Mouse (Mus musculus) left cerebral cortex, postnatal 14 days (tissue): ENCODE results near the gene Nhlrc1. TPM values are rescaled to one million over a fixed set of nuclear protein-coding genes. Genes with fewer than 3 reads are reported as not detected.

Experiments
- DNase-seq, 2 experiments: peaks; one replicate each; pipeline ENCODE4 v3.0.0; 2021 to 2022; ENCODE audit warnings: low spot score in 2 of 2, mixed read lengths in 1 of 2
- intact Hi-C: fragments of 180-260 bp; cut with DNase I; formaldehyde crosslinking; loops from one replicate; pipeline ENCODE4 v1.15.1; 2025
- total RNA-seq, 2 experiments: library from RNA; stranded (reverse); gene quantifications; 2 replicates each; pipeline ENCODE4 v1.2.3; 2021

Gene Nhlrc1
- total RNA-seq, 2 experiments from 2014 or later: 13.9 to 15.7 TPM

DNA sequence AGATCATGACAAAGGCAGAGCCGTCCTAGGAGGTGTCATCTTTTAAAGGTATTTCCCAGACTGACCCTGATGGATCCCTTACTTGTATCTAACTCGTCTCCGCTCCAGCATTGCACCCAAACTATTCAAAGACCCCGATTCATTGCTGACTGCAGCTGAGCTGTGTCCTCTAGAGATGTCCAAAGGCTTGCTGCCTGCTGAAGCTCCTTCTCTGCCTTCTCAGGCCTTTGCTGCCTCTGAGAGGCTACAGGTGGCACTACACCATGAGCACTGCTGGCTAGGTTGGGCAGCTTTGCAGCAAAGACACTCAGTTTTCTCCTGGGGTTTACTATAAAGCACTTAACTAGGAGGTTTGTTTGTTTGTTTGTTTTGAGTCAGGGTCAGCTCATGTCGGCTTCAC is 2.6 kb upstream of the Nhlrc1 start:
- intact Hi-C loops: loop anchor here (1.0 to 5.0 kb wide), 2 partner anchors 179 to 290 kb away; partner anchors contain the start of gene Nup153
- DNase-seq: peak; percentile 72 to 76

DNA sequence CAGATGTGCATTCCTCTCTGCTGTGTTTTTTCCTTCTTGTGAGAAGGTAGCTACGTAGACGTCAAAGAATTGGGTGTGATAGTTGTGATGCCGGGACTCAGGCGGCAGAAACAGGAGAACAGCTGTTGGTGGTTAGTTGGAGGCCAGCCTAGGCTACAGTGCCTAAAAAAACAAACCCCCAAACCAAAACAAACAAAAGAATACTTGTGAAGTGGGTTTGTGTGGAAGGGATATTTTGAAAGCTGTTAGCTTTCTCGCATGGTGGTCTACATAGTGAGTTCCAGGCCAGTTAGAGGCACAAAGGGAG is 498 bp upstream of the Nhlrc1 start:
- intact Hi-C loops: loop anchor here (2.0 to 5.0 kb wide), 2 partner anchors 86 to 288 kb away; partner anchors contain the start of genes Kif13a and Nup153
- DNase-seq: no peak

DNA sequence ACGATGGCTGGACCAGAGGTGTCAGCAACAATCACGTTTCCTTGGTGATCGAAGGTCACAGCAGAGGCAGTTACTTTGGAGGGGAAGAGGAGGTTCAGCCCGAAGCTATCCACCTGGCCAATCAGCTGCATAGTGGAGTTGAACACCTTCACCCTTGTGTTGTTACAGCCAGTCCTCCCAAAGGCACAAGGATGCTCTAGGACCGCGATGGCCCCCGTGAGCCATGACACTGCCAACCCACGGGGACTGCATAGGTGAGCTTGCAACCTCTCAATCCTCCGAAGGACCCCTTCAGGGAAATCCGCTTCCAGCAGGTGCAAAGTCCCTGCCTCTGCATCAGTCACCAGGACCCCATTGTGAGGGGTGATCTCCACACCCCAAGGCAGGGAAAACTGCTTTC is 910 bp downstream of the Nhlrc1 start:
- no peak for DNase-seq
- intact Hi-C loops: loop anchor here (2.0 kb wide), 1 partner anchor 85 kb away; the partner anchor contains the start of gene Kif13a

DNA sequence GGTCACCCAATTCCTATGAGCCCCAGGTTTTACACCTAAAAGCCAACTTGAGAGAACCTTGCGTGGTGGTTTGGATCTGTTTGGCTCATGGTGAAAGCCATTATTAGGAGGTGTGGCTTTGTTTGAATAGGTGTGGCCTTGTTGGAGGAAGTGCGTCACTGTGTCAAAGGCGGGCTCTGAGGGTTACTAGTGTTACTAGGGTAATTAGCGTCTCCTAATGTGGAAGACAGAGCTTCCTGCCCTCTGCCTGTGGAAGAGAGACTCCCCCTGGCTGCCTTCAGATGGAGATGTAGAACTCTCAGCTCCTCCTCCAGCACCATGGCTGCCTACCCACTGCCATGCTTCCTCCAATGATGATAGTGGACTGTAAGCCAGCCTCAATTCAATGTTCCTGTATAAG is 13.1 kb downstream of the Nhlrc1 start:
- intact Hi-C loops: no loop called here
- no peak for DNase-seq

DNA sequence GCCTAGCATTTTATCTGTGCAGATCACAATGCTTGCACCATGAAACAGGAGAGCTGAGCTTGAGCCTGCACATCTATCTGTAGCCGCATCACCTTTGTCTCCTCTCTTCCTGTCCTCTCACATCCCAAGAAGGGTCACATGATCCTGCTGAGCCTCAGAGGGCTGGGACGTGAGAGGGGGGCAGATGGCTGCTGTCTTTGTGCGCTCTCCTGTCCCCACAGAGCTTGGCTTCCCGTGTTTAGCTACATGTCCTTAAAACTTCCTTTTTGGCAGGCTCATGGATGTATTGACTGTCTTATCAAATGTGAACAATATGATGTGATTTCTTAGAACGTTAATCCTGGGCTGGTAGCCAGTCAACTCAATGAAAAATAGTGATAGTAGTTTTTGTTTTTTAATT is 15.2 kb downstream of the Nhlrc1 start:
- intact Hi-C loops: no loop called here
- no peak for DNase-seq

DNA sequence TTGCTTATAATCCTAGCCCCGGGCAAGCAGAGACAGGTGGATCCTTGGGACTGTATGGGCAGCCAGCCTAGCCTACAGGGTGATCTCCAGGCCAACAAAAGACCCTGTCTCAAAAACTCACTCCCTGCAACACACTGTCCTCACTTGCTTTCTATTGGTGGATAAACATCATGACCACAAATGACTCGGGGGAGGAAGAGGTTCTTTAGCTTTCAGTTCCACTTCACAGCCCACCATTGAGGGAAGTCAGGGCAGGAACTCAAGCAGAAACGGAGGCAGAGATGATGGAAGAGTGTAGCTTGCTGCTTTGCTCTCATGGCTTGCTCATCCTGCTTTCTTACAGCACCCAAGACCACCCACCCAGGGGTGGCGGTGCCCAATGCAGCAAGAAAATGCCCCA is 17.3 kb downstream of the Nhlrc1 start:
- intact Hi-C loops: no loop called here

DNA sequence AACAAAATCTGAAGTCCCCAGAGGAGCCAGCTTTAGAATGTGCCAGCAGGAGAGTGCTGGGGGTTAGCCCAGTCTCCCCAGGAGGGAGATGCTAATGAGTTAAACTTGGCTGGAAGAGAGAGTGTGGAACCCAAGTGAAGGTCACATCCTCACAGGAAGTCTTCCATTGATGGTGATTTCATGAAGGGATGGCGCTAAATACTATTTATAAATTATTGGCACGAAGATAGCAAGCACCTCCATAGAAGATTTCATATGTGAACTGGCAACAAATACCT is 21.4 kb downstream of the Nhlrc1 start:
- DNase-seq: no peak
- intact Hi-C loops: no loop called here

More for the DNA sequence above, 17.3 kb downstream of the Nhlrc1 start:
- no peak for DNase-seq

DNA sequence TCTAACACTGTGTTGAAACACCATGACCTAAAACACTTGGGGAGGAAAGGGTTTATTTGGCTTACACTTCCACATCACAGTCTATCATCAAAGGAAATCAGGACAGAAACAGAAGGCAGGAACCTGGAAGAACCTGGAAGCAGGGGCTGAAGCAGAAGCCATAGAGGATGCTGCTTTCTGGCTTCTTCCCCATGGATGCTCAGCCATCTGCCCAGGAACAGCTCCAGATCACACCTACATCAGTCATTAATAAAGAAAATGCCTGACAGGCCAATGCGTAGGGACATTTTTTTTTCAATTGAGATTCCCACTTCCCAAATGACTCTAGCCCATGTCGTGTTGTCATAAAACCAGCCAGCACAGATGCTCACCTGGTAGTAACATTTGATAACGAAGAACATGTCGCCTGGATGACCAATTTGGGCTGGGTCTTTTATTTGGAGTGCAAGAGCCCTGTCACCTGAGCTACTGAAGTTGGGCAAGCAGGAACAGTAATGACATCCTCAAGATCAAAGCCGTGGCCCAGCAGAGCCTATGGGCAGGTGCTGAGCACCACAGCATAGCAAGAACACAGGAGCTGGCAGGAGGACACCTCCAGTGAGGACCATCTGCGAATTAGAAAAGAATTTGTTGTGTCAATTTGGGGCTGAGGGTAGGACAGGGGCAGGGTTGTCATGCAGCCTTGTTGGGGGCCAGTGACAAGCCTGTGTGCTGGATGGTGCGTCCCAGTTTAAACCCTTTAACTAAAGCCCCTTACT is 22.0 kb downstream of the Nhlrc1 start:
- intact Hi-C loops: no loop called here
- no peak for DNase-seq

DNA sequence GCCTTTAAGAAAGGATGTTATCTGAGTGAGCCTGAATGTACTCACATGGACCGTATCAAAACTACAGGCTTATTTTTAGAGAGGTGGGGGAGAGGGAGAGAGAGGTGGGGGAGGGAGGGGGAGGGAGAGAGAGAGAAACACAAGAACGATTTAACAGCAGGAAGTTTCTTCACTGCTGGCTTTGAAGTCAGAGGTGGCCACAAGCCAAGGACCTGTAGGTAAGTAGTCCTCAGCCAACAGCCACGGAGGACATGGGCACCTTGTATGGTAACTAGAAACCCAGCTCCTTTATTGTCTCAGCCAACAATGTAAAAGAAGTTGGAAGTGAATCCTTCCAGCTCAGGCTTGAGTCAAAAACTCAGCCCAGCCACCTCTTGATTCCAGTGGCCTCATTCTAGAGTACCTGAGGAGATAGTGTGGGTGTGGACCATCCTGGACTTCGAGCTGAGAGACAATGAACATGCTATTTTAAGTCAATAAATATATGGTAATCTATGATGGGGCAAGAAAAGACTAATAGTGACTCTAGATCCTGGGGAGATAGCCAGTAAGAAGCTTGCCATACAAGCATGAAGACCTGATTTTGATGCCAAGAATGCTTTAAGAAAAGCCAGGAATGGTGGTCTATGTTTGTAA is 24.2 kb downstream of the Nhlrc1 start:
- no peak for DNase-seq
- intact Hi-C loops: no loop called here

DNA sequence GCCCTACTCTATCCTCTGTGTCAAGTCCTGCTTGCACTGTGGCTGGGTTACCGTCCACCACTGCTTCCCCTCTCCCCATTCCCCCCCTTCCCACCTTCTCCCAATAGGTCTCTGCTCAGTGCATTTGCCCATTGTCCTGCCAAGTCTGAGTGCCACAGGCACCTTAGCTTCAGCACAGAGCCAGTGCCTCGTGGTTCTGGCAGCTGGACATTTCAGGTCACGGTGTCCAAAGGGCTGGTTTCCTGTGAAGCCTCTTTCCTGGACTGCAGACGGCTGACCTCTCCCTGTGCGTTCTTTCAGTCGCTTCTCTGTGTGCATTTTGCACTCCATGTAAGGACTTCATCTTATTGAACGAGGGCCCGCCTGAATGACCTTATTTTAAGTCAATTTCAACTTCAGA is 26.7 kb downstream of the Nhlrc1 start:
- intact Hi-C loops: no loop called here
- no peak for DNase-seq

DNA sequence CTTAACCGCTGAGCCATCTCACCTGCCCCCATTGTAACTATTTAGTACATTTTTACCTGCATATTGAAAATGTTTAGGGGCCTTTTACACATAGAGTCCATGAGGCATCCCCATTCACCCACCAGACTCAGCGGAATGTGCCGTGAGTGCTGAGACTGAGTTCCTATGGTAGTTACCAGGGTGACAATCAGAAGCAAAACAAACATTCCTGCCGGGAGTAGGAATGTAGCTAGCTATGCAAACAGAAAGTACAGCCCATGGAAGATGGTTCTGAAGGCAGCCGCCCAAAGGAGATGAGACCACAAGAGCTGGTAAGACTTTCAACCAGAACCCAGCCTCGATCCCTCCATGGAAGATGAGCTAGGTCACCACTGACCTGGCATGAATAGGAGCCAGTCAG is 28.4 kb downstream of the Nhlrc1 start:
- intact Hi-C loops: no loop called here
- DNase-seq: no peak

DNA sequence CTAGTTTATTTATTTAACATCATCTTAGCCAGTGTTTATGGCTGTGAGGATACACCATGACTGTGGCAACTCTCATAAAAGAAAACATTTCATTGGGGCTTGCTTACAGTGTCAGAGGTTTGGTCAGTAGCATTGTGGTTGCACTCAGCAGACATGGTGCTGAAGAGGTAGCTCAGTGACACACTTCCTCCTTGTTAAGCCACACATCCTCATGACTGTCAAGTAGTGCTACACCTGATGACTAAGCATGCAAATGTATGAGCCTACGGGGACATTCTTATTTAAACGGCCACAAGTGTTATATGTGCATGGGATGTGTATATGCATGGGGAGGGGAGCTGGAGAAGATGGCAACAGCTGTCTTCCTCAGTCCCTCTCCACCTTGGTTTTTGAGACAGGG is 30.8 kb downstream of the Nhlrc1 start:
- intact Hi-C loops: no loop called here
- no peak for DNase-seq

DNA sequence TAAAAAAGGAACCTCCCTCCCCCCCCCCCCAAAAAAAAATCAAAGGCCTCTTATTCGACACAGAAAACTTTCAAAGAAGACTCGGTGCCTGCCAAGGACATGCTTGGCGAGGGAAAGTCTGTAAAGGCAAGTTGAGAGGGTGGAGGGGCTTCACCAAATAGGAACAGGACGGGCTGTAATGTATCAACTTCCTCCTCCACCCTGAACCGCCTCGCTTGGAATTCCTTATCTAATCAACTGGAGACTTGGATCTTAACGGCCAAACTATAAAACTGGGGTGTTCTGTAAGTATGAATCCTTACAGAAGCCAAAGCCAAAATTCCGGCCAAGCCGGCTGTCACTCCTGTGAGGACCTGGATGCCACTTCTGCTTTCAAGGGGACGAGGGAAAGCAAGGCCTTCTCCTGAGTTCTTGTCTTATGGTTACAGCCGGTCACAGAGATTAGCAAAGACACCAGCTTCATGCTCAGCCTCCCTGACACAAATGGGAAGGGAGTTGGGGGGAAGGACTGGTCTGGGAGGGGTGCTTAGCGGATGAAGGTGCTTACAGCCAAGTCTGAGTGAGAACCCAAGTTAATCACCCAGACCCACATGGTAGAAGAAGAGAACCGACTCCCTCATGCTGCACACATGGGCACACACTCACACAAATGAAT is 34.7 kb downstream of the Nhlrc1 start:
- intact Hi-C loops: loop anchor here (5.0 kb wide), 1 partner anchor 48 kb away; no protein-coding TSS in a partner anchor

DNA sequence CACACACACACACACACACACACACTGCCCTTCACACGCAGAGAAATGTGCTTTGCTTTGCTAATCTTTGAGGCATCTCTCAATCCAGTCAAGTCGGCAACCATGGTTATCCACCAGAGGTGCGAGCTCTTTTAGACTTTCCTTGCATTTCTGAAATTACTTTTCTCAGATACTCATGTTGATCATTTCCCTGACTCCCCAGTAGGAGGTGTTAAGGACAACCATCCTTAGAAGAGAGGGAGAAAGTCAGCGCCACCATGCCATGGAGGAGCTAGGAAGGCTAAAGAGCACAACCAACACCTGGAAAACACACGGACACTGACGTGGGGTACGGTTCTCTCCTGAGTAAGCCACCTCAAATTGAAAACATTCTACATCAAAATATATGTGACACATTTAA is 38.1 kb downstream of the Nhlrc1 start:
- no peak for DNase-seq
- intact Hi-C loops: loop anchor here (5.0 kb wide), 1 partner anchor 44 kb away; no protein-coding TSS in a partner anchor

More for the DNA sequence above, 34.7 kb downstream of the Nhlrc1 start:
- DNase-seq: no peak

DNA sequence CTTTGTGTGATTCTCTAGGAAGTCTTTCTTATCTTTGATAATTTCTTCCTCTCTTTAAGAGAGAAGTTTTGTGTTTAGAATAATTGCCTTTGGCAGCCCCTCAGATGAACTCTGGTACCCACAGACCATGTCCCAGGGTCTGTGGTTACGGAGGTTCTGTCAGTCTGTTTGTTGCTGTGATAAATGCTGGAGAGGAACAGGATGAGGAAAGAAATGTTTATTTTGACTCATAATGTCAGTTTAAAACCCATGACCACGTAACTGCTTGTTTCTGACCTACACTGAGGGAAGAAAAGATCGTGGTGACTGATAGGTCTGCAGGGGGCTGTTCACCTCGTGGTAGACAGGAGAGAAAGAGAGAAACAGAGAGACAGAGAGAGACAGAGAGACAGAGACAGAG is 38.7 kb downstream of the Nhlrc1 start:
- no peak for DNase-seq
- intact Hi-C loops: loop anchor here (5.0 kb wide), 1 partner anchor 44 kb away; no protein-coding TSS in a partner anchor

DNA sequence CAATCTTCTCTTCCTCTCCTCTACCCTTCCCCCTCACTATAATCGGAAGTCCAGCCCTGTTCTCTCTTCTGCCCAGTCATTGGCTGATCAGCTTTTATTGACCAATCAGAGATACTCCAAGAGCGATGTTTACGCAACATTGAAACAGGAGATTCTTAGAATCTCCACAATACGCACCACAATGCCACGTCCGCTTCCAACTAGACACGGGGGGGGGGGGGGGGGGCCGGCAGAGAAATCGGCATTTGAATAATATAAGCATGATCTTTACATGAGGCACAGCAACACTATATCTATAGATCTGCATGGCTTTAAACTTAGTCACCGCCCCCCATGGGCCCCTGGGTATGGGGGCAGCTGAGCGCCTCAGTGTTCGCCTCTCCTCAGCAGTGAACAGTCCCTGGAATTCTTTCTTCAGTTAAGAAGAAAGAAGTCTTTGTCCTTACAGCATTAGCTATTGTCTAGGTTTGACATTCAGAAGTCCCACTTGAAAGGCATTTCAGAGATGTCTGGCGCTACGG is 39.6 kb downstream of the Nhlrc1 start:
- no peak for DNase-seq
- intact Hi-C loops: loop anchor here (5.0 kb wide), 1 partner anchor 43 kb away; no protein-coding TSS in a partner anchor

DNA sequence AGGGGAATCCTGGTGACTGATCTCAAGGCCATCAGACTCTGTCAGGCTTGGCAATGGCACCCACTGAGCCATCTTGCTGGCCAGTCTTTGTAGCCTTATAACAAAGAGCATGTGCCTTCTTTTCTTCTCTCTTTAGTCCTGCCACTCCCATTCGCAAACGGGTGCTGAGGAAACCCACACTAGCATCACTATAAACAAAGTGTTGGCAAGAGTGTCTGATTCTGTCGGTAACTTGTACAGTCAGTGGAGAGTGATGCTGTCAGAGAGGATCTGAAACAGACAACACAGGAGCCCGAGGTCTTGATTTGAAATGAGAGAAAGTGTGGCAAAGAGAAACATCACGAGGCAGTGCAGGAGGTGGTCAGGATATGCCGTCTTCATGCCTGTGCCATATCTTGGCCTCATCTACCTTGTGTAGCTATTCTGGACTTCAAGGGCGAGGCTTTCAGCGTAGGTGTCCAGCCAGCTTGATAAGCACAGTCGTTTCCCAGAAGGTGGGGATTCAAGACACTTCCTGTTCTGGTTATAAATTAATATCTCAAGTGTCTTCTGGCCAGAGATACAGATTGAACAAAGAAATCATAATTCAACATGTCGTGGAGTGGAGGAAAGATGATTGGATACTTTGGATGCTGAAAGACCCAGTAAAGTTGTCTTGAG is 44.2 kb downstream of the Nhlrc1 start:
- intact Hi-C loops: no loop called here
- DNase-seq: no peak

DNA sequence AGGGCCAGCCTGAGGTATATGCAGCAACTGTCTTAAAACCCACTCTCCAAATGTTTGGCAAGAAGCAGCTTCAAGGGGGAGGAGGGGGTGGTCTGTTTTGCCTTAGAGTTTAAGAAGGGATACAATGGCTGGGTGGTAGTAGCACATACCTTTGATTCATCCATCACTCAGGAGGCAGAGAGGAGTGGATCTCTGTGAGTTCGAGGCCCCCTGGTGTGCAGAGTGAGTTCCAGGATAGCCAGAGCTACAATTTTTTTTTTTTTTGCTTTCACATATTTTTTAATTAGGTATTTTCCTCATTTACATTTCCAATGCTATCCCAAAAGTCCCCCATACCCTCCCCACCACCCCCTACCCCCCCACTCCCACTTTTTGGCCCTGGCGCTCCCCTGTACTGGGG is 46.0 kb downstream of the Nhlrc1 start:
- intact Hi-C loops: no loop called here
- DNase-seq: no peak

DNA sequence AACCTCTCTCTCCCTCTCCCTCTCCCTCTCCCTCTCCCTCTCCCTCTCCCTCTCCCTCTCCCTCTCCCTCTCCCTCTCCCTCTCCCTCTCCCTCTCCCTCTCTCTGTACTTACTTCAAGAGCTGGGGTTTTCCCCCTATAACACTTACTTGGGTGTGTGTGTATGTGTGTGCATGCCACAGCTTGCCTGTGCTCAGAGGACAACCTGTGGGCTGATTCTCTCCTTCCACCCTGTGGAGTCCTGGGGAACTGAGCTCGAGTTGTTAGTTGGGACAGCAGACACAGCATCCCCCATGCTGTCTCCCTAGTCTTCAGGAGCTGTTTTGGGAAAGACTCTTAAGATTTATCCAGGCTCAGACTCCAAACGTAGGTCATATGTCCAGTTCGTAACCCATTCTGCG is 47.3 kb downstream of the Nhlrc1 start:
- no peak for DNase-seq
- intact Hi-C loops: no loop called here
